8 mouse cellular contexts compared by ENCODE assay signal in the genomic region with DNA sequence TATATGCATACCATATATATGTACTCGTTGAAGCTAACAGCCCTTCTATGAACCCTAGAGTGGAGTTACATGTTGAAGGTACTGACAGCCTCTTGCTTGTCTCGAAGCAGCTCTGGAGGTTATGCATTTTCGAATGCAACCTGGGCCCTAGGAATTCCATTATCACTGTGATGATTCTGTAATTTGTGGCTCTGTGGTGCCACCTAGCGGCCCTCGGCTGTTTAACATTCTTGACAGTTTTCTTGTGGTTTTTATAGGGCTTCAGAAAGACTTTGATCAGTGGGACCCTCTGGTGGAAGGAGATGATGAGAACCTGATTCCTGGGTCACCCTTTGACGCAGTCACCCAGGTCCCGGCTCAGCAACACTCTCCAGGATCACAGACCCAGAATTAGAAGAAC. TPM values are rescaled to one million over a fixed set of nuclear protein-coding genes. Genes with fewer than 3 reads are reported as not detected.
A peak's percentile ranks its signal among the peaks of the same experiment; 100 is the strongest.
DNase-seq lines count a peak whose midpoint lies in the region; ATAC-seq and TF ChIP-seq lines count a peak whose summit lies in the region.
"Had no signal": no experiment of that assay in that cellular context is flagged by ENCODE, and none has a peak within 500 bp of the region (broad histone marks: within the 10 kb centered on the region; RNA-seq: fewer than 3 reads in every experiment).

No protein-coding gene starts in this region.

- H3K9ac ChIP-seq in CH12.LX (ENCODE audit: insufficient read depth, low read depth) = no peak overlapping the region
- H3K9ac ChIP-seq in lung, postnatal 0 days (replicated peaks; ENCODE audit: low read depth) = no peak overlapping the region
- H3K9ac ChIP-seq: limb, embryonic 12.5 days had no signal

- peak; percentile 33 for TF ChIP-seq RAD21 in CH12.LX (IDR thresholded peaks at IDR 0.05; ENCODE audit: low read depth, low read length)

- peak; percentile 34 to 50; a peak in 2 of 4 replicates for TF ChIP-seq CTCF in CH12.LX (conservative IDR thresholded peaks at IDR 0.05 in 1 of 2, IDR thresholded peaks at IDR 0.05 in 1 of 2; ENCODE audit: low read depth in 2 of 2, low read length in 2 of 2)
- TF ChIP-seq CTCF in cerebellum, adult 2 months (IDR thresholded peaks at IDR 0.05; ENCODE audit: borderline replicate concordance, insufficient read depth, low read depth, low read length) = peak; percentile 78
- TF ChIP-seq CTCF in lung, postnatal 0 days (IDR thresholded peaks at IDR 0.05) = peak; percentile 82

- no peak overlapping the region for H3K4me2 ChIP-seq in CH12.LX (ENCODE audit: insufficient read depth, low read depth, poor library complexity, severe bottlenecking)
- no peak overlapping the region for H3K4me2 ChIP-seq in lung, postnatal 0 days (replicated peaks; ENCODE audit: low read depth, low read length)
- H3K4me2 ChIP-seq: limb, embryonic 12.5 days had no signal

- in situ Hi-C loops in CH12.LX (cut with MboI; ENCODE audit: low pct_ligation_motif_present, low pct_unique_long_range_greater_than_20kb, low sequenced_read_pairs) = no loop called here

- 18% methylated on average over 7 of the region's 7 CpGs for WGBS in cerebellum, adult 2 months
- WGBS in large intestine, adult 2 months = 17% methylated on average over 7 of the region's 7 CpGs
- WGBS in lung, postnatal 0 days = 12% methylated on average over 7 of the region's 7 CpGs

- DNase-seq in CH12.LX (ENCODE audit: extremely low read depth) (peak; percentile 39), MN1 (ENCODE audit: low spot score) (peak; percentile 48)
- DNase-seq in cerebellum, adult 2 months = peak; percentile 24 to 51
- peak; percentile 78 for DNase-seq in forelimb bud, embryonic 11.5 days (ENCODE audit: low read depth, low spot score)
- peak; percentile 43 for DNase-seq in large intestine, adult 2 months (ENCODE audit: low read depth, low spot score)
- DNase-seq in lung, postnatal 0 days (ENCODE audit: low spot score) = peak; percentile 49
- peak; percentile 61 for DNase-seq in retina, postnatal 7 days (ENCODE audit: low read depth, low spot score)

- H3K4me1 ChIP-seq in CH12.LX (ENCODE audit: control insufficient read depth in 1 of 2, insufficient read depth in 2 of 2) = no peaks in the 10 kb centered on the region
- H3K4me1 ChIP-seq in cerebellum, adult 2 months (ENCODE audit: control insufficient read depth, insufficient read depth, low read length) = no peaks in the 10 kb centered on the region
- no peaks in the 10 kb centered on the region for H3K4me1 ChIP-seq in lung, postnatal 0 days (ENCODE audit: insufficient read depth, low read depth, low read length)

- H3K27me3 ChIP-seq in CH12.LX (replicated peaks) = no peaks in the 10 kb centered on the region
- no peaks in the 10 kb centered on the region for H3K27me3 ChIP-seq in cerebellum, adult 2 months (ENCODE audit: control insufficient read depth, insufficient read depth, low read length)
- no peaks in the 10 kb centered on the region for H3K27me3 ChIP-seq in lung, postnatal 0 days (replicated peaks; ENCODE audit: insufficient read depth, low read length)
- H3K27me3 ChIP-seq: limb, embryonic 12.5 days had no signal

- H3K9me3 ChIP-seq in CH12.LX (replicated peaks; ENCODE audit: low read length) = peaks cover 23% of the 10 kb centered on the region
- no peaks in the 10 kb centered on the region for H3K9me3 ChIP-seq in lung, postnatal 0 days (ENCODE audit: low read length)
- H3K9me3 ChIP-seq: limb, embryonic 12.5 days had no signal

- no peak for TF ChIP-seq POLR2A in CH12.LX (IDR thresholded peaks at IDR 0.05; ENCODE audit: low read depth, low read length)
- no peak for TF ChIP-seq POLR2A in cerebellum, adult 2 months (IDR thresholded peaks at IDR 0.05; ENCODE audit: borderline replicate concordance, insufficient read depth, low read length)

- TF ChIP-seq EP300 in CH12.LX (IDR thresholded peaks at IDR 0.05; ENCODE audit: low read length) = no peak
- TF ChIP-seq EP300 in lung, postnatal 0 days (IDR thresholded peaks at IDR 0.05) = no peak

- no peak overlapping the region for H3K27ac ChIP-seq in CH12.LX (ENCODE audit: insufficient read depth, low read depth)
- H3K27ac ChIP-seq in cerebellum, adult 2 months (ENCODE audit: insufficient read depth, low read length) = no peak overlapping the region
- H3K27ac ChIP-seq in lung, postnatal 0 days (ENCODE audit: low read length) = no peak overlapping the region
- H3K27ac ChIP-seq: limb, embryonic 12.5 days had no signal

- H3K79me2 ChIP-seq in CH12.LX (replicated peaks; ENCODE audit: control insufficient read depth, extremely low read depth, insufficient read depth, poor library complexity, severe bottlenecking) = no peaks in the 10 kb centered on the region

- dilution Hi-C loops in CH12.LX (cut with MboI; ENCODE audit: extremely low pct_ligation_motif_present, extremely low pct_unique_long_range_greater_than_20kb, low sequenced_read_pairs) = no loop called here

- H3K4me3 ChIP-seq in CH12.LX (replicated peaks in 1 of 3; ENCODE audit: low read depth in 2 of 3, low read length in 2 of 3, poor library complexity in 1 of 3) = no peak overlapping the region
- no peak overlapping the region for H3K4me3 ChIP-seq in cerebellum, adult 2 months (replicated peaks; ENCODE audit: insufficient read depth, low read depth, low read length)
- no peak overlapping the region for H3K4me3 ChIP-seq in lung, postnatal 0 days (ENCODE audit: low read depth, low read length)
- H3K4me3 ChIP-seq: limb, embryonic 12.5 days had no signal

- H3K36me3 ChIP-seq in CH12.LX (replicated peaks in 1 of 2; ENCODE audit: control insufficient read depth in 1 of 2, insufficient read depth in 1 of 2, low read length in 1 of 2) = no peaks in the 10 kb centered on the region
- no peaks in the 10 kb centered on the region for H3K36me3 ChIP-seq in lung, postnatal 0 days (ENCODE audit: insufficient read depth, low read length)
- H3K36me3 ChIP-seq: limb, embryonic 12.5 days had no signal

- no peak for ATAC-seq in lung, postnatal 0 days

TF ChIP-seq in CH12.LX, 34 proteins besides CTCF, POLR2A, EP300 and RAD21:
- TF ChIP-seq MAX (IDR thresholded peaks at IDR 0.05; ENCODE audit: low read length) = no peak
- TF ChIP-seq SMC3 (IDR thresholded peaks at IDR 0.05; ENCODE audit: low read depth, low read length) = no peak
- no peak for TF ChIP-seq NRF1 (IDR thresholded peaks at IDR 0.05; ENCODE audit: low read depth, low read length)
- no peak for TF ChIP-seq MXI1 (IDR thresholded peaks at IDR 0.05; ENCODE audit: low read depth, low read length)
- no peak for TF ChIP-seq ZKSCAN1 (IDR thresholded peaks at IDR 0.05; ENCODE audit: borderline replicate concordance, low read depth, low read length)
- no peak for TF ChIP-seq ETS1 (conservative IDR thresholded peaks at IDR 0.05; ENCODE audit: low read depth, low read length)
- TF ChIP-seq GABPA (IDR thresholded peaks at IDR 0.05; ENCODE audit: insufficient replicate concordance, low read depth, low read length) = no peak
- TF ChIP-seq KAT2A (IDR thresholded peaks at IDR 0.05; ENCODE audit: insufficient replicate concordance, low read length) = no peak
- no peak for TF ChIP-seq JUN (IDR thresholded peaks at IDR 0.05; ENCODE audit: insufficient read depth, low read depth, low read length)
- TF ChIP-seq USF1 (IDR thresholded peaks at IDR 0.05; ENCODE audit: low read depth, low read length) = no peak
- no peak for TF ChIP-seq HCFC1 (IDR thresholded peaks at IDR 0.05; ENCODE audit: low read depth, low read length)
- TF ChIP-seq TCF12 (IDR thresholded peaks at IDR 0.05; ENCODE audit: low read depth, low read length) = no peak
- no peak for TF ChIP-seq ZNF384 (IDR thresholded peaks at IDR 0.05; ENCODE audit: low read depth, low read length)

RNA-seq across cellular contexts. Expression of gene Tdrd6, which starts 18.5 kb away (rescaled TPM):
- total RNA-seq in CH12.LX (2012; rRNA removed) = not detected in 2 replicates
- not detected in 2 replicates for total RNA-seq in CH12.LX (2014; rRNA removed)
- not detected in 2 replicates for polyA plus RNA-seq in CH12.LX (2012; ENCODE audit: insufficient read length, low read depth)
- polyA plus RNA-seq in cerebellum, adult 2 months (2012; rRNA removed) = 1.6 and 1.9 TPM in 2 replicates
- not detected in 2 replicates for polyA plus RNA-seq in large intestine, adult 2 months (2012; rRNA removed)
- polyA plus RNA-seq in lung, postnatal 0 days (2015; fragmentation: Nextera tagmentation; extraction: Ambion mirVana) = 0.01 TPM in 1 of 2 replicates, not detected in the other

RNA-seq across cellular contexts. Expression of gene Pla2g7, which starts 43.7 kb away (rescaled TPM):
- total RNA-seq in CH12.LX (2012; rRNA removed) (not detected in 2 replicates), CH12.LX (2014; rRNA removed) (0.14 TPM in 1 of 2 replicates, not detected in the other)
- 0.27 TPM in 1 of 2 replicates, not detected in the other for polyA plus RNA-seq in CH12.LX (2012; ENCODE audit: insufficient read length, low read depth)
- 201 and 209 TPM in 2 replicates for polyA plus RNA-seq in cerebellum, adult 2 months (2012; rRNA removed)
- 9.4 and 18.8 TPM in 2 replicates for polyA plus RNA-seq in large intestine, adult 2 months (2012; rRNA removed)
- polyA plus RNA-seq in lung, postnatal 0 days (2015; fragmentation: Nextera tagmentation; extraction: Ambion mirVana) = 13.9 and 15.8 TPM in 2 replicates

RNA-seq across cellular contexts. Expression of gene Slc25a27, which starts 55.4 kb away (rescaled TPM):
- total RNA-seq in CH12.LX (2012; rRNA removed) (0.13 TPM in 1 of 2 replicates, not detected in the other), CH12.LX (2014; rRNA removed) (0.40 and 0.55 TPM in 2 replicates)
- polyA plus RNA-seq in CH12.LX (2012; ENCODE audit: insufficient read length, low read depth) = 0.42 and 0.49 TPM in 2 replicates
- polyA plus RNA-seq in cerebellum, adult 2 months (2012; rRNA removed) = 53.2 and 57.1 TPM in 2 replicates
- 0.97 and 1.0 TPM in 2 replicates for polyA plus RNA-seq in large intestine, adult 2 months (2012; rRNA removed)
- 12.0 and 15.3 TPM in 2 replicates for polyA plus RNA-seq in lung, postnatal 0 days (2015; fragmentation: Nextera tagmentation; extraction: Ambion mirVana)

RNA-seq across cellular contexts. Expression of gene Cyp39a1, which starts 55.6 kb away (rescaled TPM):
- total RNA-seq in CH12.LX (2012; rRNA removed) (0.04 and 0.08 TPM in 2 replicates), CH12.LX (2014; rRNA removed) (0.09 and 0.16 TPM in 2 replicates)
- 0.31 and 0.43 TPM in 2 replicates for polyA plus RNA-seq in CH12.LX (2012; ENCODE audit: insufficient read length, low read depth)
- 2.4 and 3.2 TPM in 2 replicates for polyA plus RNA-seq in cerebellum, adult 2 months (2012; rRNA removed)
- polyA plus RNA-seq in large intestine, adult 2 months (2012; rRNA removed) = 2.2 and 2.6 TPM in 2 replicates
- 26.1 and 31.1 TPM in 2 replicates for polyA plus RNA-seq in lung, postnatal 0 days (2015; fragmentation: Nextera tagmentation; extraction: Ambion mirVana)

Comparison
In these comparisons a context has a peak if more than half of its experiments do, and no peak if none do; other contexts are left out.
1. RNA of gene Pla2g7, which starts 43.7 kb away (polyA plus RNA-seq): 201 to 209 TPM in cerebellum, adult 2 months; 13.9 to 15.8 TPM in lung, postnatal 0 days, 9.4 to 18.8 TPM in large intestine, adult 2 months and 0.27 TPM in CH12.LX; every median in the first group is over 10 times any median in the second.
2. Peak in every context shown above with its lines, with median percentiles within 50 percentile points of each other: DNase-seq and CTCF ChIP-seq.